Mouse (Mus musculus) lung, embryonic 15.5 days (tissue): ENCODE data around the gene Sccpdh. TPM values are rescaled to one million over a fixed set of nuclear protein-coding genes. Genes with fewer than 3 reads are reported as not detected.

Experiments
- polyA plus RNA-seq: library from polyadenylated mRNA; unstranded; fragments of >200 nt; fragmentation: Nextera tagmentation; extraction: Ambion mirVana; gene quantifications from 2 replicates; pipeline ENCODE4 v1.2.1, GENCODE M21; 2015

Gene Sccpdh
- polyA plus RNA-seq, 1 experiment from 2014 or later, result 76.7 TPM

Other genes starting within 250 kb of the Sccpdh start
- 16.9 and 18.3 TPM in 2 replicates for gene Smyd3, start 150.2 kb upstream of the Sccpdh start, polyA plus RNA-seq
- 30.5 and 31.1 TPM in 2 replicates for gene Tfb2m, start 121.9 kb upstream of the Sccpdh start, polyA plus RNA-seq
- gene Cnst, start 121.8 kb upstream of the Sccpdh start, polyA plus RNA-seq, result 16.1 and 18.0 TPM in 2 replicates
- not detected in 2 replicates for gene Kif28, start 77.1 kb downstream of the Sccpdh start, polyA plus RNA-seq
- 0.15 TPM in 1 of 2 replicates, not detected in the other for gene Gm10518, start 135.2 kb downstream of the Sccpdh start, polyA plus RNA-seq
- 21.7 and 22.6 TPM in 2 replicates for gene Ahctf1, start 135.5 kb downstream of the Sccpdh start, polyA plus RNA-seq